Mouse (Mus musculus): ENCODE data around the gene Mettl27. TPM values are rescaled to one million over a fixed set of nuclear protein-coding genes. Genes with fewer than 3 reads are reported as not detected.

Gene Mettl27
- polyA plus RNA-seq, 1 experiment, result 10.9 TPM

DNA sequence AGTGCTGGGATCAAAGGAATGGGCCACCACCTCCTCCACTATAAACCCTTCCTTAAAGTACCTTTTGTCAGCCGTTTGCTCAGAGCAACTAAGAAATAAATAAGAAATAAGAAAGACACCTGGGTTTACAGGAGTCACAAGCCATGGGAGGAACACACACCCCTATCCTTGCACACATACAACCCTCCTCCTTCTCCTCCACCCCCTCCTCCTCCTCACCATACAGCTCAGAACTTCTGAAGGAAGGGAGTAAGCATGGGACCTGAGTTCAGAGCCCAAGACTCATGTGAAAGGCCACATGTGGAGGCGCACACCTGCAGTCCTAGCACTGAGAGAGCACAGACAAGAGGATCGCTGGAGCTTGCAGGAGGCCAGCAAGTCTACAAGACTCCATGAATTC lies 18.8 kb upstream of the Mettl27 start:
- no peaks in the 10 kb centered on the region for H3K4me1 ChIP-seq (ENCODE audit: control insufficient read depth, insufficient read depth, low read length)
- WGBS, result 83% methylated on average over 3 of the region's 3 CpGs
- no peak overlapping the region for H3K4me3 ChIP-seq (replicated peaks; ENCODE audit: insufficient read depth, low read depth, low read length)
- H3K27ac ChIP-seq (ENCODE audit: insufficient read depth, low read length), result no peak overlapping the region
- H3K27me3 ChIP-seq (ENCODE audit: control insufficient read depth, insufficient read depth, low read length), result no peaks in the 10 kb centered on the region; the same call in 1 of the 2 replicates
- DNase-seq, result no peak
- no peak for TF ChIP-seq CTCF (IDR thresholded peaks at IDR 0.05; ENCODE audit: borderline replicate concordance, insufficient read depth, low read depth, low read length)
- TF ChIP-seq POLR2A (IDR thresholded peaks at IDR 0.05; ENCODE audit: borderline replicate concordance, insufficient read depth, low read length), result no peak

DNA sequence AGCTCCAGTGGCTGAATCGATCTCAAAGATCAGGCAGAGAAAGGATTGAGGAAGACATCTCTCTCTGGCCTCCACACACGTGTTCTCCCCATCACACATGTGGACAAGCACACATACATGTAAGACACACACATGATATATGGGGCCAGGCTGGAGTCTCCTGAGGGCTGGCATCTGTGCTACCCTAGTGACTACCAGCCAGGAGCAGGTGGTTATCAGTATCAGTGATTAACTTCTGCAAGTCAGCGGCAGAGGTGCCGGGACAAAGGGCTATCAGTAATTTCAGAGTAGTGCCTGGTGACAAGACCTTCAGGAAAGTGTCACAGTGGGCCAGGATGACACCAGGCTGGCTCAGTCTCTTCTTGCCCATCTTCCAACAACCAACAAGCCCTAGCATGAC lies 18.4 kb upstream of the Mettl27 start:
- H3K27ac ChIP-seq (ENCODE audit: insufficient read depth, low read length), result no peak overlapping the region
- no peak overlapping the region for H3K4me3 ChIP-seq (replicated peaks; ENCODE audit: insufficient read depth, low read depth, low read length)
- WGBS, result 84% methylated on average over 4 of the region's 4 CpGs
- DNase-seq, result no peak
- TF ChIP-seq CTCF (IDR thresholded peaks at IDR 0.05; ENCODE audit: borderline replicate concordance, insufficient read depth, low read depth, low read length), result no peak
- TF ChIP-seq POLR2A (IDR thresholded peaks at IDR 0.05; ENCODE audit: borderline replicate concordance, insufficient read depth, low read length), result no peak
- no peaks in the 10 kb centered on the region for H3K4me1 ChIP-seq (ENCODE audit: control insufficient read depth, insufficient read depth, low read length)
- H3K27me3 ChIP-seq (ENCODE audit: control insufficient read depth, insufficient read depth, low read length), result no peaks in the 10 kb centered on the region; the same call in 1 of the 2 replicates

- 85% methylated on average over 8 of the region's 8 CpGs for WGBS
- Histone ChIP-seq H3K4me3 (replicated peaks; ENCODE audit: insufficient read depth, low read depth, low read length) (no peak overlapping the region), H3K27ac (ENCODE audit: insufficient read depth, low read length) (no peak overlapping the region), H3K27me3 (ENCODE audit: control insufficient read depth, insufficient read depth, low read length) (no peaks in the 10 kb centered on the region; the same call in none of the 2 replicates), H3K4me1 (ENCODE audit: control insufficient read depth, insufficient read depth, low read length) (no peaks in the 10 kb centered on the region)
- no peak for DNase-seq
- no peak for TF ChIP-seq CTCF (IDR thresholded peaks at IDR 0.05; ENCODE audit: borderline replicate concordance, insufficient read depth, low read depth, low read length)
- no peak for TF ChIP-seq POLR2A (IDR thresholded peaks at IDR 0.05; ENCODE audit: borderline replicate concordance, insufficient read depth, low read length)
Observed at GRCm38 (mm10) chr5:134914510-134914909, 17.7 kb upstream of the Mettl27 start.

- H3K27me3 ChIP-seq (ENCODE audit: control insufficient read depth, insufficient read depth, low read length), result no peaks in the 10 kb centered on the region; the same call in none of the 2 replicates
- H3K4me1 ChIP-seq (ENCODE audit: control insufficient read depth, insufficient read depth, low read length), result peaks cover 7% of the 10 kb centered on the region; the same call in 1 of the 2 replicates
- H3K4me3 ChIP-seq (replicated peaks; ENCODE audit: insufficient read depth, low read depth, low read length), result no peak within 1 kb of the TSS
- TF ChIP-seq CTCF (IDR thresholded peaks at IDR 0.05; ENCODE audit: borderline replicate concordance, insufficient read depth, low read depth, low read length), result no peak
- no peak for TF ChIP-seq POLR2A (IDR thresholded peaks at IDR 0.05; ENCODE audit: borderline replicate concordance, insufficient read depth, low read length)
- no peak for DNase-seq
- H3K27ac ChIP-seq (ENCODE audit: insufficient read depth, low read length), result no peak within 1 kb of the TSS
- WGBS, result 80% methylated on average over 8 of the region's 8 CpGs
Observed at GRCm38 (mm10) chr5:134915311-134915710, 16.9 kb upstream of the Mettl27 start, which contains the start of gene Cldn13. TSS of gene Cldn13 (minus strand) at chr5:134915526.

- peaks cover 7% of the 10 kb centered on the region; the same call in 1 of the 2 replicates for H3K4me1 ChIP-seq (ENCODE audit: control insufficient read depth, insufficient read depth, low read length)
- TF ChIP-seq CTCF (IDR thresholded peaks at IDR 0.05; ENCODE audit: borderline replicate concordance, insufficient read depth, low read depth, low read length) (peak; percentile 53; the same call in 1 of the 2 replicates), POLR2A (IDR thresholded peaks at IDR 0.05; ENCODE audit: borderline replicate concordance, insufficient read depth, low read length) (no peak)
- peak; percentile 17 to 29 for DNase-seq
- H3K4me3 ChIP-seq (replicated peaks; ENCODE audit: insufficient read depth, low read depth, low read length), result no peak overlapping the region
- no peaks in the 10 kb centered on the region; the same call in none of the 2 replicates for H3K27me3 ChIP-seq (ENCODE audit: control insufficient read depth, insufficient read depth, low read length)
- no peak overlapping the region for H3K27ac ChIP-seq (ENCODE audit: insufficient read depth, low read length)
- WGBS, result 52% methylated on average over 16 of the region's 16 CpGs
Observed at GRCm38 (mm10) chr5:134918071-134918832, 13.9 kb upstream of the Mettl27 start.

DNA sequence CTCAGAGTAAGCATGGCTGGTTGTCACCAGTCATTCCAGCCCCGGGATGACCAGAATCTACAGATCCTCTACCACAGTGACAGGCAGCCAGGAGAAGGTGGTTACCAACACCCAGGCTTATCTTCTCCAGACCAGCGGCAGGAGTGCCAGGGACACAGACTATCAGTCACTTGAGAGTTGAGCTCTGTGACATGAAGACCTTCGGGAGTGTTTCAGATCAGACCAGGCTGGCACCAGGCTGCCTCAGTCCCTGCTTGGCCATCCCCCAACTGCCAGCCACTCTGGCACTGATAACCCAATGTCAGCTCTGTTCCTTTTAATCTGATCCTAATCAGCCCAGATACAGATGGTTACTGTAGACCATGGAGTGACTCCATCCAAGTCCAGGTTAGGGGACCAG lies 13.1 kb upstream of the Mettl27 start:
- Histone ChIP-seq H3K27ac (ENCODE audit: insufficient read depth, low read length) (no peak overlapping the region), H3K27me3 (ENCODE audit: control insufficient read depth, insufficient read depth, low read length) (no peaks in the 10 kb centered on the region; the same call in none of the 2 replicates), H3K4me3 (replicated peaks; ENCODE audit: insufficient read depth, low read depth, low read length) (no peak overlapping the region), H3K4me1 (ENCODE audit: control insufficient read depth, insufficient read depth, low read length) (peaks cover 7% of the 10 kb centered on the region; the same call in 1 of the 2 replicates)
- no peak for DNase-seq
- 46% methylated on average over 3 of the region's 3 CpGs for WGBS
- TF ChIP-seq POLR2A (IDR thresholded peaks at IDR 0.05; ENCODE audit: borderline replicate concordance, insufficient read depth, low read length), result no peak
- no peak for TF ChIP-seq CTCF (IDR thresholded peaks at IDR 0.05; ENCODE audit: borderline replicate concordance, insufficient read depth, low read depth, low read length)

- TF ChIP-seq POLR2A (IDR thresholded peaks at IDR 0.05; ENCODE audit: borderline replicate concordance, insufficient read depth, low read length) (no peak), CTCF (IDR thresholded peaks at IDR 0.05; ENCODE audit: borderline replicate concordance, insufficient read depth, low read depth, low read length) (no peak)
- no peak overlapping the region for H3K4me3 ChIP-seq (replicated peaks; ENCODE audit: insufficient read depth, low read depth, low read length)
- 50% methylated on average over 6 of the region's 6 CpGs for WGBS
- H3K27me3 ChIP-seq (ENCODE audit: control insufficient read depth, insufficient read depth, low read length), result no peaks in the 10 kb centered on the region; the same call in none of the 2 replicates
- DNase-seq, result peak in 1 of 2 experiments; percentile 24
- peaks cover 7% of the 10 kb centered on the region; the same call in 1 of the 2 replicates for H3K4me1 ChIP-seq (ENCODE audit: control insufficient read depth, insufficient read depth, low read length)
- no peak overlapping the region for H3K27ac ChIP-seq (ENCODE audit: insufficient read depth, low read length)
Observed at GRCm38 (mm10) chr5:134920106-134920687, 12.0 kb upstream of the Mettl27 start.
